Mouse (Mus musculus) limb, embryonic 14.5 days (tissue): ENCODE results near the gene Abhd8. TPM values are rescaled to one million over a fixed set of nuclear protein-coding genes. Genes with fewer than 3 reads are reported as not detected.

ENCODE experiments used
- ATAC-seq: fragments of 200-750 bp; cut with Nextera tagmentation; 2 replicates; pipeline ENCODE4 v1.8.0; 2017; ENCODE audit warnings: low read depth, moderate number of reproducible peaks, moderate TSS enrichment; ENCODE audit not compliant: low FRiP score
- DNase-seq: peaks from one replicate; pipeline ENCODE4 v3.0.0-alpha.2; 2015; ENCODE audit warnings: low spot score
- H3K27ac ChIP-seq: fragments of 300-500 bp; sonication (generic); replicated peaks from 2 replicates; pipeline ENCODE4 v1.5.1; 2014; ENCODE audit warnings: low read depth, mild to moderate bottlenecking, low read length, moderate library complexity, mixed read lengths
- H3K27me3 ChIP-seq: fragments of 300-500 bp; sonication (generic); 2 replicates; pipeline ENCODE4 v1.6.1; 2014; ENCODE audit warnings: low read length, mixed read lengths; ENCODE audit not compliant: control insufficient read depth, insufficient read depth
- H3K36me3 ChIP-seq: fragments of 300-500 bp; sonication (generic); 2 replicates; pipeline ENCODE4 v1.6.1; 2014; ENCODE audit warnings: mild to moderate bottlenecking, low read length, moderate library complexity, mixed read lengths; ENCODE audit not compliant: control insufficient read depth, insufficient read depth
- H3K4me1 ChIP-seq: fragments of 300-500 bp; sonication (generic); 2 replicates; pipeline ENCODE4 v1.6.1; 2014; ENCODE audit warnings: antibody characterized with exemption, low read length, mixed read lengths; ENCODE audit not compliant: control insufficient read depth, insufficient read depth
- H3K4me2 ChIP-seq: fragments of 300-500 bp; sonication (generic); replicated peaks from 2 replicates; pipeline ENCODE4 v1.6.1; 2014; ENCODE audit warnings: low read depth, mild to moderate bottlenecking, low read length, moderate library complexity; ENCODE audit not compliant: severe bottlenecking
- H3K4me3 ChIP-seq: fragments of 300-500 bp; sonication (generic); replicated peaks from 2 replicates; pipeline ENCODE4 v1.5.1; 2014; ENCODE audit warnings: low read length
- H3K9ac ChIP-seq: fragments of 300-500 bp; sonication (generic); 2 replicates; pipeline ENCODE4 v1.6.1; 2014; ENCODE audit warnings: mild to moderate bottlenecking, low read depth, low read length, moderate library complexity; ENCODE audit not compliant: severe bottlenecking
- H3K9me3 ChIP-seq: fragments of 300-500 bp; sonication (generic); 2 replicates; pipeline ENCODE4 v1.6.1; 2016; ENCODE audit warnings: low read length; ENCODE audit not compliant: control insufficient read depth
- POLR2A ChIP-seq: fragments of 200-500 bp; IDR thresholded peaks from 2 replicates; pipeline ENCODE4 v1.8.0; 2012; ENCODE audit warnings: inconsistent platforms, mild to moderate bottlenecking, moderate library complexity, borderline replicate concordance; ENCODE audit not compliant: insufficient read depth, insufficient read length; ENCODE audit errors: extremely low read depth
- WGBS: fragments of 180-500 bp; shearing (Covaris S2); extraction: QIAGEN DNeasy Blood & Tissue Kit; methylation state at CpG from one replicate; pipeline ENCODE4 v1.1.7; 2014; 5-methylcytosine and 5-hydroxymethylcytosine counted together
- polyA plus RNA-seq, 2 experiments: library from polyadenylated mRNA; depleted of rRNA in 1 of 2; stranded (reverse) in 1 of 2; unstranded in 1 of 2; fragments of >200 nt; fragmentation: Nextera tagmentation in 1 of 2; extraction: Ambion mirVana in 1 of 2; gene quantifications; 2 replicates each; pipeline versions ENCODE4 v1.2.1 to v1.2.3; 2012 to 2014

Gene Abhd8
- polyA plus RNA-seq, 2 experiments = 48.6 to 72.6 TPM

DNA sequence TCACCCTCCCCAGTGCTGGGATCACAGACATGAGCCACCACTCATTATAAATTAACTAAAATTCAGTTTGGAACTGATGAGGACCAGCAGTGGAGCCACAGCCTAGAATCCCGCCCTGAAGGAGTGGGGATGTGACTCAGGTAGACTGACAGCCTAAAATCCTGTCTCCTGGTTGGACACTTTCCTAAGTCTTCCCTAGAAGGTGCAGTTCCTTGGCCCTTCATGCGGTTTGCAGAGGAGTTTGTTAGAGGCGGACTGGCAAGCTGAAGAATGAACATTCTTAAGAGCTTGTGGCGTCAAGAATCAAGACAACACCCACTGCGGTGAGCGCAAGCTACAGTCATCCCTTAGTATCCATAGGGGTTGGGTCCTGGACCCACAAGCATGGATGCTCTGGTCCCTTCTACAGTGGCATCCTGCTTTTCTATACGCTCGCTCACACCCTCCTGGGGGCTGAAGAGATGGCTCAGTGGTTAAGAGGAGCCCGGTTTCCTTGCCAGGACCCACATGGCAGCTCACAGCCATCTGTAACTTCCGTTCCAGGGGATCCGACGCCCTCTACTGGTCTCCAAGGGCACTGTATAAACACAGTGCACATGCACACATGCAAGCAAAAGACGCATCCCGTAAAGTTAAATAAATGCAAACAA is 13.9 kb upstream of the Abhd8 start:
- Histone ChIP-seq H3K9me3 (no peaks in the 10 kb centered on the region), H3K4me2 (peak overlapping the region; percentile 88), H3K4me3 (peak overlapping the region; percentile 60; the same call in 1 of the 2 replicates), H3K4me1 (peaks cover 7% of the 10 kb centered on the region), H3K27ac (no peak overlapping the region), H3K9ac (peak overlapping the region; percentile 69; the same call in 1 of the 2 replicates), H3K36me3 (peaks cover 64% of the 10 kb centered on the region), H3K27me3 (no peaks in the 10 kb centered on the region)
- DNase-seq (no peak), ATAC-seq (no peak)
- TF ChIP-seq POLR2A = no peak
- WGBS = 49% methylated on average over 14 of the region's 14 CpGs

DNA sequence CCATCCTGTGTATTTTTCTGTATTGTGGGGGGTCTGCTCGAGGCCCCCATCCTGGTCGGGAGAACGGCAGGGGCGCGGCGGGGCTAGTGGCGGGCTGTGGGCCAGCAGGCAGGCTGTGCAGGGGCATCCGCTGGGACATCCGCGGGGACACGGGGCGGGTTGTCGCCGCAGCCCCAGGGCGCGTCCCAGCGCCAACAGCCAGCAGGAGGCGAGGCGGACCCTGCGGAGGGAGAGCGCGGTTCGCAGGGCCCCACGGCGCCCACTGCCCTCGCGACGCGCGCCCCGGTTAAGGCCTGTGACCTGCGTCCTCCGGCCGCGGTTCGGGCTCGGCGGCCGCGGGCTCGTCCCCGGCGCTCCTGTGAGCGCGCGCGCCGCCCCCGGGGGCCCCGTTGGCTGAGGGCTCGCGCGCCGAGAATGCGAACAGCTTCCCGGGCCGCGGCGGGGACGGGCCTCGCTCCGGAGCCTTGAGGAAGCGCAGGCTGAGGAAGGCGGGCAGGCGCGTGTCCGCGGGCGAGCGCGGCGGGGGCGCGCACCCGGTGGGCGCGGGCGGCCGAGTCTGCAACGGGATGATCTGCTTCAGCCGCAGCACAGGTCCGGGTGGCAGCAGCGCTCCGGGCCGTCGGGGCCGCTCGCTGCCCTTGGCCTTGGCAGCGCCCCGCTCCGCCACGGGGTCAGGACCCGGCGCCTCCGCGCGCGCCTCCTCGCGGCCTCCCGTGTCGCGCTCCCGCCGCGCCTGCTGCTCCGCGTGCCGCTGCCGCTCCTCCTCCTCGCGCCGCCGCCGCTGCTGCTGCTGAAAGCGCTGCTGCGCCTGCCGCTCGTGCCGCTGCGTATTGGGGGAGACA is 12.9 kb upstream of the Abhd8 start:
- Histone ChIP-seq H3K27ac (peak overlapping the region; percentile 61; the same call in 1 of the 2 replicates), H3K4me1 (peaks cover 7% of the 10 kb centered on the region), H3K4me2 (peak overlapping the region; percentile 88), H3K36me3 (peaks cover 66% of the 10 kb centered on the region), H3K9ac (peak overlapping the region; percentile 69), H3K27me3 (no peaks in the 10 kb centered on the region), H3K9me3 (no peaks in the 10 kb centered on the region), H3K4me3 (peak overlapping the region; percentile 60)
- WGBS = 1% methylated on average over 73 of the region's 121 CpGs
- ATAC-seq (peak; percentile 84), DNase-seq (peak; percentile 69)
- no peak for TF ChIP-seq POLR2A

DNA sequence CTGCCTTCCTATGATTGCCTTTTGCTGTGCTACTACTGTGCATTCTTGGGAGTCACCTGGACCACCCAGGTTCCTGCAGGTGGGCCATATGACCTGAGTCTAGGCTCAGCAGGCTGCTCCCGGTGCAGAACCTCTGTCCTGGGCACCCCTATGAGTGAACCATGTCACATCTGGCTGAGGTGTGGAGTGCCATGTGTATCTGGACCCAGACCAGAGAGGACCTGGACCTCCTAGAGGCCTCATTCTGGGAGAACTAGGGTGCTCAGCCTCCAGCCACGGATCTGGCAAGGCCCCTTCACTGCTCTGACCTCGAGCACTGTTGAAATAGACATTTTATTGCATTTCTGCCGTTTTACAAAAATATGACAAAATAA is 12.2 kb upstream of the Abhd8 start:
- ATAC-seq (no peak), DNase-seq (no peak)
- 5% methylated on average over 4 of the region's 4 CpGs for WGBS
- H3K27ac ChIP-seq = no peak overlapping the region
- peak overlapping the region; percentile 69 for H3K9ac ChIP-seq
- no peak for TF ChIP-seq POLR2A
- H3K4me1 ChIP-seq = peaks cover 7% of the 10 kb centered on the region
- no peaks in the 10 kb centered on the region for H3K9me3 ChIP-seq
- peaks cover 63% of the 10 kb centered on the region for H3K36me3 ChIP-seq
- H3K4me3 ChIP-seq = peak overlapping the region; percentile 60
- H3K4me2 ChIP-seq = peak overlapping the region; percentile 88
- no peaks in the 10 kb centered on the region for H3K27me3 ChIP-seq

DNA sequence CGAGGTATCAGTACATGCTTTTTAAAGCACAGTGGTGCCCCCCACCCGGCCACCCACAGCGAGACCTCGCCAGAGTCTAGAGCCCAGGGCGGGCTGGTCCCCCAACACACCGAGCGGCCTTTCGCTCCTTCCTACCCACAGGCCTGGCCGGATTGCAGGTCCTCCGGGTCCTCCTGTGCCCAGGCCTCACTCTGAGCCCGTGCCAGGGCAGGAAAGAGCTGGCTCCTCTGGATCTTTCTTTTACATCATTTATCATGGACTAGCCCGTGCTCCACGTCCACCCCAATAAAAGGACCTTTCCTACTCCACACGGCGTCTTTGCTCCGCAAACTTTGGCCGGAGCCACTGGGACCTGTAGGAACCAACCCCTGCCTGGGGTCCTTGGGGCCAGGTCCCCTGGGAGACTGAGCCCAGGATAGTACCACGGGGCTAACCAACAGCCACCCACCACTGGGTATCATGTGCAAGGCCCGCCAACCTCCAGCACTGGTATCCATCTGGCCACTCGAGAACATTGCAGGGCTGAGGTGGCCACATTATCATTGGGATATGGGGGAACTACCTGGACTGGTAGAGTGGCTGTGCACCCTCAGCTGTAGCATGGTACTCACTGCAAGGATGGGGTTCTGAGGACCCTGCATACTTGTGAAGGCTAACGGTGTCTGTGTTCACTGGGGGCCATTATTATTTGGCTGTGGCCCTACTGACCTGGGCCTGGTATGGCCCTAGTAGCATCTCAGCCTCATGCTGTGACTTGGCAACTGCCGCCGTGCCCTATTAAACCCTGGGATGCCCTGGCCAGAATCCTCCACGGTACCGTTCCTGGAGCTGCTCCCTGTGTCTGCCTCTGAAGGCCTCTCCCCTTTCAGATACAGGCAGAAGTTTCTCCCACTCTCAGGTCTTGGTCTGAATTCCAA is 11.6 kb upstream of the Abhd8 start:
- Histone ChIP-seq H3K9ac (no peak overlapping the region), H3K4me1 (peaks cover 7% of the 10 kb centered on the region), H3K27ac (no peak overlapping the region), H3K4me3 (no peak overlapping the region), H3K27me3 (no peaks in the 10 kb centered on the region), H3K9me3 (no peaks in the 10 kb centered on the region), H3K4me2 (no peak overlapping the region; the same call in 1 of the 2 replicates), H3K36me3 (peaks cover 57% of the 10 kb centered on the region)
- DNase-seq = no peak
- TF ChIP-seq POLR2A = no peak
- WGBS = 89% methylated on average over 25 of the region's 25 CpGs
- ATAC-seq = no peak

DNA sequence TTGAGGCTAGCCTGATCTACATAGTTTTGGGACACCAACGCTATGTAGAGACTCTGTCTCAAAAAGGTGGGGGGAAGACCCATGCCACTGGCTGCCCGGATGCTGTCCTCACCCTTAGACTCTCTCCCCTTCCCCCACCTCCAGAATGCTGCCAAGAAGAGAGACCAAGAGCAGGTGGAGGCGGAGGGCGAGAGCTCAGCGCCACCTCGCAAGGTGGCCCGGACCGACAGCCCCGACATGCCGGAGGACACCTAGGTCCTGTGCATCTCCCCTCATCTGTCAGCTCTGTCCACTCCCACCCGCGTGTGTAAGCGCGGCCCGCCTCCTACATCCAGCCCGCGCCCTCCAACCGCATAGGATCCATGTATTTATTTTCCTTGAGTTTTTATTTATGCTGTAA is 10.9 kb upstream of the Abhd8 start:
- no peak for TF ChIP-seq POLR2A
- ATAC-seq (no peak), DNase-seq (no peak)
- WGBS = 93% methylated on average over 18 of the region's 18 CpGs
- Histone ChIP-seq H3K4me2 (no peak overlapping the region), H3K36me3 (peaks cover 52% of the 10 kb centered on the region), H3K27me3 (no peaks in the 10 kb centered on the region), H3K4me3 (no peak overlapping the region), H3K9me3 (no peaks in the 10 kb centered on the region), H3K9ac (no peak overlapping the region), H3K4me1 (peaks cover 10% of the 10 kb centered on the region), H3K27ac (no peak overlapping the region)
